In genomic region chr19:40999569-40999968, GRCm38 (mm10) we compare ENCODE assay signal across 14 mouse cellular contexts. TPM values are rescaled to one million over a fixed set of nuclear protein-coding genes. Genes with fewer than 3 reads are reported as not detected.
DNase-seq lines count a peak whose midpoint lies in the region; ATAC-seq and TF ChIP-seq lines count a peak whose summit lies in the region.
"Had no signal": no experiment of that assay in that cellular context is flagged by ENCODE, and none has a peak within 500 bp of the region (broad histone marks: within the 10 kb centered on the region; RNA-seq: fewer than 3 reads in every experiment).

No protein-coding gene starts in this region.

- H3K4me3 ChIP-seq in cortical plate, adult 2 months (ENCODE audit: insufficient read depth, low read length) = no peak overlapping the region
- H3K4me3 ChIP-seq: embryonic facial prominence, embryonic 13.5 days had no signal

- peak; percentile 92 for ATAC-seq in megakaryocyte-erythroid progenitor cell, adult 5-6 weeks (replicated peaks; ENCODE audit: low FRiP score, low TSS enrichment, poor library complexity, severe bottlenecking)

- H3K4me1 ChIP-seq in cortical plate, adult 2 months (ENCODE audit: control insufficient read depth, insufficient read depth, low read length) = peaks cover 1% of the 10 kb centered on the region; the same call in 1 of the 2 replicates
- H3K4me1 ChIP-seq: embryonic facial prominence, embryonic 13.5 days had no signal

- 0 out of 2 replicates have a peak, but pooled peaks have one; percentile 9 for TF ChIP-seq CTCF in cortical plate, adult 2 months (IDR thresholded peaks at IDR 0.05; ENCODE audit: extremely low read depth, insufficient read depth, low read length)

- DNase-seq in thymus, postnatal 14 days = peak; percentile 54
- DNase-seq in thymus, postnatal 0 days (ENCODE audit: low spot score) = no peak
- no peak for DNase-seq in right cerebral cortex, postnatal 36 days (ENCODE audit: low spot score in 2 of 2)
- no peak for DNase-seq in yolk sac, embryonic 10.5 days (ENCODE audit: low spot score)
- DNase-seq in urinary bladder, adult 2 months (ENCODE audit: low spot score) = no peak
- DNase-seq: adrenal gland, adult 8-10 months; cerebellum, adult 8-10 months; kidney, adult 8-10 months; layer of hippocampus, postnatal 36 days had no signal

- H3K27ac ChIP-seq in cortical plate, adult 2 months (ENCODE audit: insufficient read depth, low read length) = no peak overlapping the region
- H3K27ac ChIP-seq: embryonic facial prominence, embryonic 13.5 days had no signal

- no peak for TF ChIP-seq POLR2A in cortical plate, adult 2 months (IDR thresholded peaks at IDR 0.05; ENCODE audit: extremely low read depth, insufficient read depth, low read length)

RNA-seq across cellular contexts. Expression of gene Blnk, which starts 5.2 kb away (rescaled TPM):
- 4.7 and 5.5 TPM in 2 replicates for polyA plus RNA-seq in thymus, postnatal 0 days (2015; fragmentation: Nextera tagmentation; extraction: Ambion mirVana)
- polyA plus RNA-seq in cortical plate, adult 2 months (2012; rRNA removed) = 8.4 and 8.9 TPM in 2 replicates
- total RNA-seq in megakaryocyte-erythroid progenitor cell, adult 5-6 weeks (2014; fragmentation: Nextera tagmentation) = 0.89 and 26.4 TPM in 2 replicates
- 0.65 and 0.75 TPM in 2 replicates for total RNA-seq in megakaryocyte-erythroid progenitor cell, adult 5-6 weeks (2017)
- polyA plus RNA-seq in urinary bladder, adult 2 months (2012; rRNA removed) = 7.7 and 9.9 TPM in 2 replicates

RNA-seq across cellular contexts. Expression of gene Dntt, which starts 29.5 kb away (rescaled TPM):
- polyA plus RNA-seq in thymus, postnatal 0 days (2015; fragmentation: Nextera tagmentation; extraction: Ambion mirVana) = 140 and 151 TPM in 2 replicates
- polyA plus RNA-seq in cortical plate, adult 2 months (2012; rRNA removed) = not detected in 2 replicates
- 3.4 and 40.7 TPM in 2 replicates for total RNA-seq in megakaryocyte-erythroid progenitor cell, adult 5-6 weeks (2014; fragmentation: Nextera tagmentation)
- 10.3 and 10.6 TPM in 2 replicates for total RNA-seq in megakaryocyte-erythroid progenitor cell, adult 5-6 weeks (2017)
- 0.03 and 0.06 TPM in 2 replicates for polyA plus RNA-seq in urinary bladder, adult 2 months (2012; rRNA removed)
- total RNA-seq: adrenal gland, adult 8-10 months; heart, adult 8-10 months; layer of hippocampus, postnatal 36 days had no signal
- polyA plus RNA-seq: embryonic facial prominence, embryonic 13.5 days; midbrain, embryonic 11.5 days had no signal

Comparison
In these comparisons a context has a peak if more than half of its experiments do, and no peak if none do; other contexts are left out.
1. RNA of gene Dntt, which starts 29.5 kb away (polyA plus RNA-seq): 140 to 151 TPM in thymus, postnatal 0 days; 0.03 to 0.06 TPM in urinary bladder, adult 2 months and not detected in cortical plate, adult 2 months; every median in the first group is over 100 times any median in the second.